Mouse (Mus musculus) olfactory bulb, adult 2 months (tissue): ENCODE measurements around the gene Prrxl1.

Source experiments
- CTCF ChIP-seq: fragments of 200-500 bp; IDR thresholded peaks from 2 replicates; pipeline ENCODE4 v1.5.1; 2012; ENCODE audit warnings: low read depth, mild to moderate bottlenecking, low read length, moderate library complexity; ENCODE audit not compliant: insufficient read depth
- POLR2A ChIP-seq: fragments of 200-500 bp; IDR thresholded peaks from 2 replicates; pipeline ENCODE4 v1.6.1; 2012; ENCODE audit warnings: mild to moderate bottlenecking, low read depth, low read length, moderate library complexity; ENCODE audit not compliant: insufficient read depth

GRCm38 (mm10) chr14:32553198-32553903 lies 45.9 kb upstream of the Prrxl1 start:
- TF ChIP-seq CTCF (no peak), POLR2A (no peak)
